Mouse (Mus musculus) stomach, postnatal 0 days (tissue): ENCODE data around the gene Coa5. TPM values are rescaled to one million over a fixed set of nuclear protein-coding genes. Genes with fewer than 3 reads are reported as not detected.
A peak's percentile ranks its signal among the peaks of the same experiment; 100 is the strongest.

Experiments used
- ATAC-seq: fragments of 200-750 bp; cut with Nextera tagmentation; 2 replicates; pipeline ENCODE4 v1.8.0; 2017; ENCODE audit not compliant: low FRiP score, low TSS enrichment
- DNase-seq: peaks from one replicate; pipeline ENCODE4 v3.0.0-alpha.2; 2016; ENCODE audit warnings: low spot score
- H3K27ac ChIP-seq: fragments of 300-500 bp; sonication (generic); replicated peaks from 2 replicates; pipeline ENCODE4 v1.5.1; 2014; ENCODE audit warnings: mild to moderate bottlenecking, control low read depth
- H3K27me3 ChIP-seq: fragments of 300-500 bp; sonication (generic); 2 replicates; pipeline ENCODE4 v1.6.1; 2014; ENCODE audit warnings: low read length; ENCODE audit not compliant: control insufficient read depth, insufficient read depth
- H3K36me3 ChIP-seq: fragments of 300-500 bp; sonication (generic); 2 replicates; pipeline ENCODE4 v1.6.1; 2014; ENCODE audit warnings: low read length, mixed read lengths; ENCODE audit not compliant: control insufficient read depth, insufficient read depth
- H3K4me1 ChIP-seq: fragments of 300-500 bp; sonication (generic); replicated peaks from 2 replicates; pipeline ENCODE4 v1.6.1; 2014; ENCODE audit warnings: antibody characterized with exemption; ENCODE audit not compliant: control insufficient read depth, insufficient read depth
- H3K4me2 ChIP-seq: fragments of 300-500 bp; sonication (generic); replicated peaks from 2 replicates; pipeline ENCODE4 v1.6.1; 2014; ENCODE audit warnings: low read depth, mild to moderate bottlenecking, control low read depth, moderate library complexity
- H3K4me3 ChIP-seq: fragments of 300-500 bp; sonication (generic); 2 replicates; pipeline ENCODE4 v1.5.1; 2014; ENCODE audit warnings: low read depth, low read length, control low read depth
- H3K9ac ChIP-seq: fragments of 300-500 bp; sonication (generic); 2 replicates; pipeline ENCODE4 v1.6.1; 2014; ENCODE audit warnings: mild to moderate bottlenecking, low read length, control low read depth, mixed read lengths
- H3K9me3 ChIP-seq: fragments of 300-500 bp; sonication (generic); 2 replicates; pipeline ENCODE4 v1.6.1; 2016; ENCODE audit warnings: low read length; ENCODE audit not compliant: control insufficient read depth
- CTCF ChIP-seq: IDR thresholded peaks from 2 replicates; pipeline ENCODE4 v1.5.1; 2016; ENCODE audit warnings: antibody characterized with exemption, low read depth, mild to moderate bottlenecking, moderate library complexity
- EP300 ChIP-seq: optimal IDR thresholded peaks from 2 replicates; pipeline ENCODE3; 2016; ENCODE audit warnings: antibody characterized with exemption
- WGBS: fragments of 180-500 bp; shearing (Covaris S2); extraction: QIAGEN DNeasy Blood & Tissue Kit; methylation state at CpG from one replicate; pipeline ENCODE4 v1.1.7; 2014; 5-methylcytosine and 5-hydroxymethylcytosine counted together
- polyA plus RNA-seq: library from polyadenylated mRNA; unstranded; fragments of >200 nt; fragmentation: Nextera tagmentation; extraction: Ambion mirVana; gene quantifications from 2 replicates; pipeline ENCODE4 v1.2.1, GENCODE M21; 2015

Gene Coa5
- polyA plus RNA-seq, 1 experiment from 2014 or later: 24.1 TPM

DNA sequence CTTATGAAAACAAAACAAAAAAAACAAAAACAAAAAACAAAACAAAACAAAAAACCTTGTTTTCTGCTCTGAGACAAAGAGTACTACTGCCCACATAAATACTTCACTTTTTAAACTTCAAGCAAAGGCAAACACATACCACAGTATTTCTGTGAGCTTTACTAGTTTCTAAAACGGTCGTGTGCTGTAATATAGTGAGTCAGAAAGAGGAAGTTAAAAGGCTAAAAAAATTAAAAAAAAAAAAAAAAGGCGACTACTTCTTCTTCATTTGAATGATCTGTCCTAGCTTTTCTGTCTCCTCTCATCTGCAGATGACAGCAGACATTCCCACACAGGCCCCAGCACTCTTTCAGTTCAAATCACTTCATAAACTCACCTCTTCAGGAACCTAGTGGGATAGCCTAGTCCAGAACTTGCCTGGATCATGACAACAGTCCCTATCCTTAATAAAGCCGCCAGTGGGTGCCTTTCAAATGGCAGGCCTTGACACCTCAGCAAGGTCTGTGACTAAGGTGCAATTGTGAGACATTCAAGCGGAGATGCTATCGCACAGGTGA is 44.8 kb upstream of the Coa5 start:
- no peak for ATAC-seq
- no peaks in the 10 kb centered on the region for H3K36me3 ChIP-seq
- no peak overlapping the region for H3K27ac ChIP-seq
- no peaks in the 10 kb centered on the region for H3K27me3 ChIP-seq
- H3K9ac ChIP-seq: no peak overlapping the region
- no peak overlapping the region for H3K4me3 ChIP-seq
- H3K4me1 ChIP-seq: 0 out of 2 replicates have a peak, but pooled peaks cover 2% of the 10 kb centered on the region
- H3K4me2 ChIP-seq: no peak overlapping the region
- WGBS: 76% methylated on average over 6 of the region's 6 CpGs
- no peaks in the 10 kb centered on the region for H3K9me3 ChIP-seq
- no peak for DNase-seq
- no peak for TF ChIP-seq EP300
- TF ChIP-seq CTCF: no peak

DNA sequence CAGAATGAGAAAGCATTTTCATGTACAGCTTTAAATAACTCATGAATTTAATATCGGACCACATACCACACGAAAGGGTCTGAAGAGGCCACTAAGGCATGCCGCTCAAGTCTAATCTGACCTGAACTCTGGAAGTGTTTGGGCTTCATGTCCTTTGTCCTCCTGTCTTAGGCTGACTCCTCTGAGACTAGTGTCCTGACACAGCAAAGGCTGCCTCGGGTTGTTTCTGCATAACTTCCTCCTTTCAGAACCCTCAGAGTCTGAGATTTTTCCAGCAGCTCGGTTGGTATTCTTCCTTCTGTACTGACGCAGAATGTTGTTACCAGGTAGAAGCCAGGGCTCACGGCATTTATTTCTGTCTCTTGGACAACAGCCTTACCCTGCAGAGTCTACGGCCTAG is 44.1 kb upstream of the Coa5 start:
- no peaks in the 10 kb centered on the region for H3K27me3 ChIP-seq
- no peak overlapping the region for H3K4me2 ChIP-seq
- no peaks in the 10 kb centered on the region for H3K9me3 ChIP-seq
- H3K36me3 ChIP-seq: no peaks in the 10 kb centered on the region
- no peak overlapping the region for H3K27ac ChIP-seq
- DNase-seq (no peak), ATAC-seq (no peak)
- TF ChIP-seq EP300 (no peak), CTCF (no peak)
- H3K4me3 ChIP-seq: no peak overlapping the region
- H3K9ac ChIP-seq: no peak overlapping the region; the same call in 1 of the 2 replicates
- 0 out of 2 replicates have a peak, but pooled peaks cover 2% of the 10 kb centered on the region for H3K4me1 ChIP-seq
- 70% methylated on average over 8 of the region's 8 CpGs for WGBS

DNA sequence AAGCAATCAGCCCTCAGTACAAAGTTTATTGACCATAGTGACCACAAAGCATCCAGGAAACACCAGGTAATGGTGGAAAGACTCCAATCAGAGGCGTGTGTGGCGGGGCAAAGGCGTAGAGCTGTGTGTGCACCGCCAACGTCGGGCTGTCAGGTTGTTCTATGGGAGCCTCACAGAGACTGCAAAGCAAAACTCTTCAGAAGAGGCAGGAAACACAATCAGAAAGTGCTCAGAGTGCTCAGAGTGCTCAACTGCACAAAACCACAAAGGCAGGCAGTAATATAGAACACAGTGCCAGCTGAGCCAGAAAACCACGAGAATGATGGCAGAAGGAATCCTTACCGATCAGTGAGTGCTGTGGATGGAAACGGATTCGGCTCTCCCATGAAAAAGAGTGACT is 43.3 kb upstream of the Coa5 start:
- Histone ChIP-seq H3K9ac (no peak overlapping the region), H3K4me3 (no peak overlapping the region), H3K9me3 (0 out of 2 replicates have a peak, but pooled peaks cover 2% of the 10 kb centered on the region), H3K4me1 (0 out of 2 replicates have a peak, but pooled peaks cover 2% of the 10 kb centered on the region), H3K36me3 (no peaks in the 10 kb centered on the region), H3K27me3 (no peaks in the 10 kb centered on the region), H3K27ac (no peak overlapping the region), H3K4me2 (no peak overlapping the region)
- 70% methylated on average over 10 of the region's 10 CpGs for WGBS
- peak; percentile 36 for DNase-seq
- no peak for ATAC-seq
- TF ChIP-seq CTCF (no peak), EP300 (no peak)

DNA sequence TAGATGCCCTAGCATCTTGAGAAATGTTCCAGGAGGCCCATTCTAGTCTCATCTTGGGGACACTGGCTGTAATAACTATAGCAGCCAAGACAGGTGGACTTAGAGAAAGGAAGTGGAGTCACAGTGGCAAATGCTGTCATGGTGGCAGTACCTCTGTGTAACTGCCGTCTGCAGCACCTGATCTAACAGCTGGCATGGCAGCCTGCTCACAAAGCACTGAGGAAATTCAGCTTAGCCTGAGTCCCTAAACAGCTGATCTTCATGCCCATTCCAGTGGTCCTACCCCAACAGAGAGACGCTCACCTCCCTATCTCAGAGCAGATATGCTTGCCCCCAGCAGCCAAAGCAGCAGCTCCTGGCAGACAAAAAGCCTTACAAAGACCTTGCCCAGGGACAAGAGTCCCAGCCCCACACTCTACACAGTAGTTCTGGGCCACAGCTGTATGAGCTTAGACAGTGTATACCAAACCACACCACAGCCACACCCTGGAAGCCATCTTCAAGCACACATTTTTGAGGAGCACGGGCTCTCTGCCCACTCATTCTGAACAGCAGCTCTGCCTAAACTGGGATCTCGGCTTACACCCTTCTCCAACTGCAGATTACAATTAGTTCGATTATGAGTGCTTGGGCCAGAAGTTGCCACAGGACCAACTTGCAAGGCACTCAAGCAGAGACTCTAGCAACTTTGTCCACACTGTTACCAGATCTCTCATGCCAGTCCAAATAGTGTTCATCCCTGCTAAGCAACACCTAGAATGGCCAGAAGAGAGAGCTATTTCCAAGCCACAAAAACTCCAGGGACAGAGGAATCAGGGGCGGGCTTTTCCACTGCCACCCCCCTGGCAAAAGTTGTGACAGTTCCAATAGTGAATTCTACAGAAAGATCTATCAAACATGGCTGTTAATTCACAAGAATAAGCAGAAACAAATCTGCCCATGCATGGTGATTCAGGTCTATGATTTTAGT is 41.6 kb upstream of the Coa5 start:
- Histone ChIP-seq H3K27me3 (no peaks in the 10 kb centered on the region), H3K36me3 (no peaks in the 10 kb centered on the region), H3K4me3 (no peak overlapping the region), H3K4me1 (no peaks in the 10 kb centered on the region), H3K9ac (no peak overlapping the region), H3K27ac (no peak overlapping the region), H3K4me2 (no peak overlapping the region), H3K9me3 (0 out of 2 replicates have a peak, but pooled peaks cover 3% of the 10 kb centered on the region)
- TF ChIP-seq CTCF: peak; percentile 72
- TF ChIP-seq EP300: no peak
- WGBS: 72% methylated on average over 6 of the region's 6 CpGs
- DNase-seq (no peak), ATAC-seq (no peak)

DNA sequence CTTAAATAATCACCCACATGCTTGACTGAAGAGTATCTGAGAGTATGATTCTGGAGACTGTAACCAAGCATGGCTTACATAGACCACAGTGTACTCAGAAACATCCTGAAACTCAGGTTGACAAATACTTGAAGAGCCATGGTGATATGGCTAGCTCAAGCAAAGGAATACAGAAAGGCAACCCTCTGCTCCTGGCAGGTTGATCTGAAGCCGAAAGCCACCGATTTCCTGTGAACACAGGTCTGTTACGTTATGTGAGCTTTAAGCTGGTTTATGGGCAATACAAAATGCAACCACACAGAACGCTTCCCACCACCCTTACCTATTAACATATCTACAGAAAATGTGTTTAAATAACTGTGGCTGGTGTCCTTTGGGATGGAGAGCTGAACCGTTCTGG is 39.1 kb upstream of the Coa5 start:
- Histone ChIP-seq H3K9me3 (0 out of 2 replicates have a peak, but pooled peaks cover 3% of the 10 kb centered on the region), H3K4me1 (no peaks in the 10 kb centered on the region), H3K36me3 (no peaks in the 10 kb centered on the region; the same call in 1 of the 2 replicates), H3K9ac (no peak overlapping the region), H3K27ac (no peak overlapping the region), H3K27me3 (no peaks in the 10 kb centered on the region), H3K4me2 (no peak overlapping the region), H3K4me3 (no peak overlapping the region)
- DNase-seq (no peak), ATAC-seq (no peak)
- 90% methylated on average over 5 of the region's 5 CpGs for WGBS
- TF ChIP-seq EP300 (no peak), CTCF (no peak)
